Mouse (Mus musculus) Patski (cell line): ENCODE results near the gene Myo1d. TPM values are rescaled to one million over a fixed set of nuclear protein-coding genes. Genes with fewer than 3 reads are reported as not detected.

ENCODE experiments used
- ATAC-seq: fragments of 100-300 bp; one replicate; pipeline ENCODE4 v1.8.0; 2021
- CTCF ChIA-PET: fragments of 350-600 bp; sonication (Branson Sonifier 250); formaldehyde crosslinking; loops from one replicate; lab custom pipeline; 2022; ENCODE audit warnings: inconsistent platforms; lab: Charles Lee
- POLR2A ChIA-PET: fragments of 350-600 bp; sonication (Branson Sonifier 250); formaldehyde crosslinking; loops from one replicate; lab custom pipeline; 2022; ENCODE audit warnings: antibody characterized with exemption, inconsistent platforms; lab: Charles Lee
- DNase-seq: peaks from one replicate; pipeline ENCODE4 v3.0.0-alpha.2; 2011; ENCODE audit warnings: low read depth, low spot score
- H3K27me3 ChIP-seq: fragments of 371-371 bp; one replicate; pipeline ENCODE4 v1.5.1; 2021
- CTCF ChIP-seq: fragments of 100-300 bp; IDR thresholded peaks from one replicate; pipeline ENCODE4 v1.5.1; 2021
- in situ Hi-C: fragments of 300-500 bp; cut with MboI; formaldehyde crosslinking; loops from 3 replicates; pipeline ENCODE4 v1.11.1; 2018; ENCODE audit warnings: low pct_unique_long_range_greater_than_20kb, mixed read lengths
- polyA plus RNA-seq: library from polyadenylated mRNA; unstranded; gene quantifications from one replicate; pipeline ENCODE4 v1.2.3, GENCODE M21; 2021

Gene Myo1d
- polyA plus RNA-seq, 1 experiment from 2014 or later, result 36.9 TPM

- ATAC-seq (no peak), DNase-seq (no peak)
- POLR2A ChIA-PET, result no interaction called here
- CTCF ChIA-PET, result interaction anchor here (1.5 kb wide), 1 partner anchor 43 kb away, joined by 3 read pairs; no protein-coding TSS in a partner anchor
- TF ChIP-seq CTCF, result no peak
- in situ Hi-C loops, result loop anchor here (5.0 kb wide), 1 partner anchor 47 kb away; no protein-coding TSS in a partner anchor
- H3K27me3 ChIP-seq, result no peaks in the 10 kb centered on the region
Observed at GRCm38 (mm10) chr11:80479906-80480866, 299.6 kb downstream of the Myo1d start.

- no peak for TF ChIP-seq CTCF
- ATAC-seq (no peak), DNase-seq (no peak)
- in situ Hi-C loops, result loop anchor here (5.0 kb wide), 1 partner anchor 48 kb away; no protein-coding TSS in a partner anchor
- ChIA-PET POLR2A (no interaction called here), CTCF (interaction anchor here (1.1 kb wide), 1 partner anchor 19 kb away, joined by 3 read pairs; no protein-coding TSS in a partner anchor)
- no peaks in the 10 kb centered on the region for H3K27me3 ChIP-seq
Observed at GRCm38 (mm10) chr11:80479425-80479824, 300.4 kb downstream of the Myo1d start.

- in situ Hi-C loops, result loop anchor here (5.0 kb wide), 1 partner anchor 48 kb away; no protein-coding TSS in a partner anchor
- DNase-seq (no peak), ATAC-seq (no peak)
- ChIA-PET CTCF (interaction anchor here (1.0 to 1.1 kb wide), 2 partner anchors 16 to 19 kb away, joined by 3 read pairs; no protein-coding TSS in a partner anchor), POLR2A (no interaction called here)
- TF ChIP-seq CTCF, result no peak
- no peaks in the 10 kb centered on the region for H3K27me3 ChIP-seq
Observed at GRCm38 (mm10) chr11:80478694-80479412, 301.0 kb downstream of the Myo1d start.

GRCm38 (mm10) chr11:80477341-80478199 lies 302.3 kb downstream of the Myo1d start:
- H3K27me3 ChIP-seq, result no peaks in the 10 kb centered on the region
- ATAC-seq, result peak; percentile 27
- POLR2A ChIA-PET, result interaction anchor here (0.6 kb wide), 1 partner anchor 192 kb away, joined by 3 read pairs; no protein-coding TSS in a partner anchor

GRCm38 (mm10) chr11:80476222-80477189 lies 303.3 kb downstream of the Myo1d start, which contains the start of gene Cdk5r1:
Cdk5r1 (plus strand) TSS chr11:80477023.
- no peaks in the 10 kb centered on the region for H3K27me3 ChIP-seq
- TF ChIP-seq CTCF, result no peak
- DNase-seq, result no peak
- in situ Hi-C loops, result loop anchor here (5.0 kb wide), 1 partner anchor 51 kb away; no protein-coding TSS in a partner anchor
- ChIA-PET CTCF (interaction anchor here (1.6 kb wide), 1 partner anchor 69 kb away, joined by 3 read pairs; no protein-coding TSS in a partner anchor), POLR2A (no interaction called here)
- peak; percentile 75 for ATAC-seq

More at GRCm38 (mm10) chr11:80477341-80478199, 302.3 kb downstream of the Myo1d start:
- CTCF ChIA-PET, result interaction anchor here (1.0 kb wide), 1 partner anchor 18 kb away, joined by 3 read pairs; no protein-coding TSS in a partner anchor
- in situ Hi-C loops, result loop anchor here (5.0 kb wide), 1 partner anchor 50 kb away; no protein-coding TSS in a partner anchor
- TF ChIP-seq CTCF, result no peak
- DNase-seq, result no peak

- no peak for TF ChIP-seq CTCF
- ChIA-PET POLR2A (no interaction called here), CTCF (interaction anchor here (1.6 kb wide), 1 partner anchor 70 kb away, joined by 3 read pairs; no protein-coding TSS in a partner anchor)
- H3K27me3 ChIP-seq, result no peaks in the 10 kb centered on the region
- no peak for DNase-seq
- in situ Hi-C loops, result loop anchor here (5.0 kb wide), 1 partner anchor 52 kb away; no protein-coding TSS in a partner anchor
- ATAC-seq, result no peak
Observed at GRCm38 (mm10) chr11:80475544-80475943, 304.3 kb downstream of the Myo1d start.

- CTCF ChIA-PET, result interaction anchor here (0.7 to 1.6 kb wide), 3 partner anchors 47 to 196 kb away, joined by 3 read pairs; no protein-coding TSS in a partner anchor
- in situ Hi-C loops, result loop anchor here (5.0 to 25.0 kb wide), 2 partner anchors 52 to 337 kb away; partner anchors contain the start of gene Tmem98
- DNase-seq (no peak), ATAC-seq (no peak)
- no peak for TF ChIP-seq CTCF
- POLR2A ChIA-PET, result interaction anchor here (0.5 kb wide), 1 partner anchor 198 kb away, joined by 11 read pairs; no protein-coding TSS in a partner anchor
- no peaks in the 10 kb centered on the region for H3K27me3 ChIP-seq
Observed at GRCm38 (mm10) chr11:80474846-80475245, 305.0 kb downstream of the Myo1d start.

GRCm38 (mm10) chr11:80474175-80474691 lies 305.6 kb downstream of the Myo1d start:
- CTCF ChIA-PET, result interaction anchor here (0.7 to 1.0 kb wide), 2 partner anchors 46 to 196 kb away, joined by 3 read pairs; no protein-coding TSS in a partner anchor
- no peak for DNase-seq
- ATAC-seq, result no peak
- POLR2A ChIA-PET, result no interaction called here
- in situ Hi-C loops, result loop anchor here (25.0 kb wide), 1 partner anchor 338 kb away; the partner anchor contains the start of gene Tmem98
- TF ChIP-seq CTCF, result no peak
- no peaks in the 10 kb centered on the region for H3K27me3 ChIP-seq
